Mouse (Mus musculus) stomach, postnatal 0 days (tissue): Measurements from ENCODE around the gene Slc30a5. TPM values are rescaled to one million over a fixed set of nuclear protein-coding genes. Genes with fewer than 3 reads are reported as not detected.
A peak's percentile ranks its signal among the peaks of the same experiment; 100 is the strongest.

Source experiments
- ATAC-seq: fragments of 200-750 bp; cut with Nextera tagmentation; 2 replicates; pipeline ENCODE4 v1.8.0; 2017; ENCODE audit not compliant: low FRiP score, low TSS enrichment
- DNase-seq: peaks from one replicate; pipeline ENCODE4 v3.0.0-alpha.2; 2016; ENCODE audit warnings: low spot score
- H3K27ac ChIP-seq: fragments of 300-500 bp; sonication (generic); replicated peaks from 2 replicates; pipeline ENCODE4 v1.5.1; 2014; ENCODE audit warnings: mild to moderate bottlenecking, control low read depth
- H3K27me3 ChIP-seq: fragments of 300-500 bp; sonication (generic); 2 replicates; pipeline ENCODE4 v1.6.1; 2014; ENCODE audit warnings: low read length; ENCODE audit not compliant: control insufficient read depth, insufficient read depth
- H3K36me3 ChIP-seq: fragments of 300-500 bp; sonication (generic); 2 replicates; pipeline ENCODE4 v1.6.1; 2014; ENCODE audit warnings: low read length, mixed read lengths; ENCODE audit not compliant: control insufficient read depth, insufficient read depth
- H3K4me1 ChIP-seq: fragments of 300-500 bp; sonication (generic); replicated peaks from 2 replicates; pipeline ENCODE4 v1.6.1; 2014; ENCODE audit warnings: antibody characterized with exemption; ENCODE audit not compliant: control insufficient read depth, insufficient read depth
- H3K4me2 ChIP-seq: fragments of 300-500 bp; sonication (generic); replicated peaks from 2 replicates; pipeline ENCODE4 v1.6.1; 2014; ENCODE audit warnings: low read depth, mild to moderate bottlenecking, control low read depth, moderate library complexity
- H3K4me3 ChIP-seq: fragments of 300-500 bp; sonication (generic); 2 replicates; pipeline ENCODE4 v1.5.1; 2014; ENCODE audit warnings: low read depth, low read length, control low read depth
- H3K9ac ChIP-seq: fragments of 300-500 bp; sonication (generic); 2 replicates; pipeline ENCODE4 v1.6.1; 2014; ENCODE audit warnings: mild to moderate bottlenecking, low read length, control low read depth, mixed read lengths
- H3K9me3 ChIP-seq: fragments of 300-500 bp; sonication (generic); 2 replicates; pipeline ENCODE4 v1.6.1; 2016; ENCODE audit warnings: low read length; ENCODE audit not compliant: control insufficient read depth
- CTCF ChIP-seq: IDR thresholded peaks from 2 replicates; pipeline ENCODE4 v1.5.1; 2016; ENCODE audit warnings: antibody characterized with exemption, low read depth, mild to moderate bottlenecking, moderate library complexity
- EP300 ChIP-seq: optimal IDR thresholded peaks from 2 replicates; pipeline ENCODE3; 2016; ENCODE audit warnings: antibody characterized with exemption
- WGBS: fragments of 180-500 bp; shearing (Covaris S2); extraction: QIAGEN DNeasy Blood & Tissue Kit; methylation state at CpG from one replicate; pipeline ENCODE4 v1.1.7; 2014; 5-methylcytosine and 5-hydroxymethylcytosine counted together
- polyA plus RNA-seq: library from polyadenylated mRNA; unstranded; fragments of >200 nt; fragmentation: Nextera tagmentation; extraction: Ambion mirVana; gene quantifications from 2 replicates; pipeline ENCODE4 v1.2.1, GENCODE M21; 2015

Gene Slc30a5
- polyA plus RNA-seq, 1 experiment from 2014 or later = 38.3 TPM

DNA sequence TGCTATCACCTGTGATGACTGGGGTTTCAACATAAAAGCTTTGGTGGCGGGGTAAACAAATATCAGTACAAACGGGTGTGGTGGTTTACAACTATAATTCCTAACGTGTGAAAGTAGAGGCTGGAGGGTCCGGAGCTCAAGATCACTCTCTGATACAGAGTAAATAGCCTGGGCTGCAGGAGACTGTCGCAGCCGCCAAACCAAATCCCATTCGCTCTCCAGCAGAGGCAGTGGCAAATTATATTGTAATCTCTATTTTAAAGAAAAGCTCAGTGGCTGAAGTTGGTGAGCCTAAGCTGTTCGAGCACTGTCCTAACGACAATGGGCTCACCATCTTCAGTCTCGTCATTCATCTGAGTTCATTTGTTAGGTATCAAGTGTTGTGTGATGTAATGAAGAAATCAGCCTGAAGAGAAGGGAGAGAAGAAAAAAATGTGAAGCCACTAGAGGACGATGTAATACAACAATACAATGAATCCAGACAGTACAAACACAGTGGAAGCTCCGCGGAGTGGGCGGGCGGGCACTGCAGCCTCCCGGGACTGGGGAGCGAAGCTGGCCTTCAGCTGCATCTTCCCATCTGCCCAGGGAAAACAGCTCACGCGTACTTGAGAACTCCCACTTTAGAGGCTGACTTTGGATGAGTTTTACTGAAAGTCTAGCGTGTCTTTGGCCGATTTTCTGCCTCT lies 13.8 kb upstream of the Slc30a5 start:
- Histone ChIP-seq H3K4me2 (peak overlapping the region; percentile 31), H3K9ac (no peak overlapping the region), H3K27ac (no peak overlapping the region), H3K4me3 (no peak overlapping the region), H3K9me3 (no peaks in the 10 kb centered on the region), H3K36me3 (no peaks in the 10 kb centered on the region), H3K4me1 (no peaks in the 10 kb centered on the region), H3K27me3 (no peaks in the 10 kb centered on the region)
- DNase-seq (peak; percentile 16), ATAC-seq (peak; percentile 51; the same call in 1 of the 2 replicates)
- 39% methylated on average over 21 of the region's 21 CpGs for WGBS
- TF ChIP-seq EP300 = no peak
- peak; percentile 74 for TF ChIP-seq CTCF

DNA sequence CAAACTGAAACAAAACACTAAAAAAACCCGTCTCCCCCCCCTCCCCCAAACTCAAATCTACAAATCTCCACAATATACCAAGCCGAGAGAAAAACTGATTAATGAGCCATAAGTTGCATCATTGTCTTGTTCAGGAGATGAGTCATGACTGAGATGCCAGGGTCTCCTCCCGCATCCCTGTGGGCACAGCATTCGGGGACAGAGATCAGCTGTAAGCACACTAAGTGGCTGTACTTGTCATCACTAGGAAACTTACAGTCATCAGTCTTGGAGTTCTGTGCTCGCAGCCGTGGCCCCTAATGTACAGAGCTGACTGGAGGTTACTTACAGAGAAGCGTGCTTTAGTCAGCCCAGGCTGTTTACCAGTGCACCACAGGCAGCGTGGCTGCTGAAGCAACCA lies 13.0 kb upstream of the Slc30a5 start:
- no peak for DNase-seq
- no peak for ATAC-seq

DNA sequence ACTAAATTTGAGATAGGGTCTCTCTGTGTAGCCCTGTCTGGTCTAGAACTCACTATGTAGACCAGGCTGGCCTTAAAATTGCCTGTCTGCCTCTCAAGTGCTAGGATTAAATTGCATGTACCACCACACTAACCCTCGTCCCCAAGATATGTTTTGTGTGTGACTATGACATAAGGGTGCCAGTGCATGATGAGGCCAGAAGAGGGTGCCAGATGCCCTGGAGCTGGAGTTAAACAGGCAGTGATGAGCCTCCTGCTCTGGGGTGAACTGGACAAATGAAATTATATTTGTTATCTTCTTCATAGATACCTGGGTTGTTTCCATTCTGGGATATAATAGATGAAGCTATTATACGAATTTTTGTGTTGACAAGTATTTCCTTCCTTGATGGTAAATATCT lies 10.7 kb upstream of the Slc30a5 start:
- no peak overlapping the region for H3K27ac ChIP-seq
- WGBS = 70% methylated on average over 2 of the region's 2 CpGs

More for the DNA sequence above, 13.0 kb upstream of the Slc30a5 start:
- Histone ChIP-seq H3K9ac (no peak overlapping the region), H3K4me2 (no peak overlapping the region), H3K27ac (no peak overlapping the region), H3K9me3 (no peaks in the 10 kb centered on the region), H3K27me3 (no peaks in the 10 kb centered on the region), H3K36me3 (no peaks in the 10 kb centered on the region), H3K4me3 (no peak overlapping the region), H3K4me1 (no peaks in the 10 kb centered on the region)
- TF ChIP-seq EP300 = no peak
- TF ChIP-seq CTCF = no peak
- WGBS = 63% methylated on average over 8 of the region's 8 CpGs

DNA sequence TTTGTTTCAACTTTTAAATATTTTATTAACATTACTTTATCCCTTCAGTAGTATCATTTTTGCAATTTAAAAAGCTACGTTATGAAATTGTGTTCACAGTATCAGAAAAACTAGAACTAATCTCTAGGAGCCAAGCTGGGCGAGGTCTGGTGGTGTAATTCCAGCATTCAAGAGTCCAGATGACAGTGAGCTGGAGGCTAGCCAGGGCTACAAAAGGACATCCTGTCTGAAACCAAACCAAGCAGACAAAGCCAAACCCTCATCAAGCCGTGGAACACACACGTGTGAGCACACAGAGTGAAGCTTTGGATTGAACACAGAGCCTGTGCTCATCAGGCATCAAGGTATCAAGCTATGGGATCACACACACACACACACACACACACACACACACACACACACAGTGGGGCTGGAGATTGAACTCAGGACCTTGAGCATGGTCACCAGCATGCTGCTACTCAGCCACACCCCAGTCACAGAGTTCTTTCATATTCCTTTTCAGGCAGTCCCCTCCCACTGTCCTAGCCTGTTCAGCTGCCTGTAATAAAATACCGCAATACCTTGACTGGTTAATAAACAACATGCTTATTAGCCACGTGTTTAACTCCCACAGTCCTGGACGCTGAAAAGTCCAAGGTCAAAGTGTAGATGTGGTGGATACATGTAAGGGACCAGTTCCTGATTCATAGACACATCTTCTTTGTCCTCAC lies 9.9 kb upstream of the Slc30a5 start:
- Histone ChIP-seq H3K36me3 (no peaks in the 10 kb centered on the region), H3K9ac (no peak overlapping the region), H3K4me2 (no peak overlapping the region), H3K4me3 (no peak overlapping the region), H3K4me1 (no peaks in the 10 kb centered on the region), H3K9me3 (no peaks in the 10 kb centered on the region), H3K27ac (no peak overlapping the region), H3K27me3 (no peaks in the 10 kb centered on the region)
- DNase-seq (no peak), ATAC-seq (peak; percentile 61)
- 36% methylated on average over 7 of the region's 7 CpGs for WGBS
- TF ChIP-seq CTCF (no peak), EP300 (no peak)

More for the DNA sequence above, 10.7 kb upstream of the Slc30a5 start:
- Histone ChIP-seq H3K4me2 (no peak overlapping the region), H3K27me3 (no peaks in the 10 kb centered on the region), H3K9me3 (no peaks in the 10 kb centered on the region), H3K4me1 (no peaks in the 10 kb centered on the region), H3K36me3 (no peaks in the 10 kb centered on the region), H3K4me3 (no peak overlapping the region), H3K9ac (no peak overlapping the region)
- DNase-seq = no peak
- no peak for TF ChIP-seq EP300
- peak; percentile 66 for TF ChIP-seq CTCF
- ATAC-seq = no peak

DNA sequence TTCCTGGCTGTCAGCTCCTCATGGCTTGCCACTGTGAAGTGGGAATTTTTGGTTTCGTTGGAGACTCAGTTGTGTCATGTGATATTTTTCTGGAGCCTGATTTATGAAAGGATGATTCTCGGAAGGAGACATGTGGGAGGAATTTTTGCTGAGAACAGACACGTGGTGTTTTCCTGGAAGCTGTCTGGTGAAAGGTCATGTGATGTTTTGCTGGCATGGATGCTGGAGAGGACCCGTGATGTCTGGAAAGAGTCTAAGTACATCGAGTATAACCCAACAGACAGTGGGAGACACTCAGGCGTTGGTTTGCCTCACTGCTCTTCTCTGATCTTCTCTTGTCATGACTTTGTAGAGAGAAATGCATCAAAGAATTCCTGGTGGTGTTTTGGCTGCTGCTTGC lies 8.5 kb upstream of the Slc30a5 start:
- no peak overlapping the region for H3K4me2 ChIP-seq
- DNase-seq (no peak), ATAC-seq (no peak)
- H3K4me3 ChIP-seq = no peak overlapping the region
- H3K9ac ChIP-seq = no peak overlapping the region
- 67% methylated on average over 6 of the region's 6 CpGs for WGBS
- H3K9me3 ChIP-seq = no peaks in the 10 kb centered on the region
- H3K27me3 ChIP-seq = no peaks in the 10 kb centered on the region
- H3K27ac ChIP-seq = no peak overlapping the region
- no peaks in the 10 kb centered on the region for H3K4me1 ChIP-seq
- TF ChIP-seq EP300 (no peak), CTCF (no peak)
- H3K36me3 ChIP-seq = no peaks in the 10 kb centered on the region

- ATAC-seq (no peak), DNase-seq (no peak)
- Histone ChIP-seq H3K9me3 (no peaks in the 10 kb centered on the region), H3K36me3 (no peaks in the 10 kb centered on the region), H3K4me3 (no peak overlapping the region), H3K4me1 (0 out of 2 replicates have a peak, but pooled peaks cover 2% of the 10 kb centered on the region), H3K4me2 (no peak overlapping the region), H3K27ac (no peak overlapping the region), H3K27me3 (no peaks in the 10 kb centered on the region), H3K9ac (no peak overlapping the region)
- TF ChIP-seq CTCF (no peak), EP300 (no peak)
Measured at GRCm38 (mm10) chr13:100834777-100835176, 1.6 kb upstream of the Slc30a5 start.
